Mouse (Mus musculus) left cerebral cortex, postnatal 4 days (tissue): ENCODE results near the gene 1700013F07Rik. TPM values are rescaled to one million over a fixed set of nuclear protein-coding genes. Genes with fewer than 3 reads are reported as not detected.
A peak's percentile ranks its signal among the peaks of the same experiment; 100 is the strongest.
"Not testable (repeated sequence)": the region's sequence is repeated elsewhere in the genome, so short reads cannot be mapped to it uniquely, and the experiment has no call there.

ENCODE experiments used
- DNase-seq: peaks from one replicate; pipeline ENCODE4 v3.0.0-alpha.2; 2022
- intact Hi-C: fragments of 180-260 bp; cut with DNase I; formaldehyde crosslinking; loops from one replicate; pipeline ENCODE4 v1.15.1; 2025
- total RNA-seq, 2 experiments: library from RNA; stranded (reverse); gene quantifications; 2 replicates each; pipeline ENCODE4 v1.2.3; 2021

The 1700013F07Rik gene
- total RNA-seq = 1 to 10 TPM; 2.4 to 2.7 TPM

DNA sequence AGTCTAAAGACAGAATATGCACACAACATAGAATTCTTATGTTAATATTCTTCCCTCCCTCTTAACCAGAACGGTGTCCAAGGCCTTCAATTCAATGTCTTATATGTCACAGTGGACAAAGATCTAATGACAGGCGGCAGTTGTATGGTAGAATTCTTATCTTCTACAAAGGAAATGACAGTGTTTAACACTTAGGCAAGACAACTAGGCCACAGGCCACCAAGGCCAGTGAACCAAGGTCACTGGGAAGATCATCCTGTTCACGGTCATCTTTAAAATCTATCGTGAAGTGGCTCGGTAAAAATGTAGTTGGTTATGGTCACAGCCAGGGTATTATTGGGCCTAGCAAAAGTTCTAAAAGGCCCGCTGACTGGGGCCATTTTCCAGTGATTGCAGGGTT, at the start of gene 1700013F07Rik:
1700013F07Rik (plus strand) TSS at position 200 of the 400 bp plus-strand sequence.
- intact Hi-C loops = no loop called here
- no peak for DNase-seq

DNA sequence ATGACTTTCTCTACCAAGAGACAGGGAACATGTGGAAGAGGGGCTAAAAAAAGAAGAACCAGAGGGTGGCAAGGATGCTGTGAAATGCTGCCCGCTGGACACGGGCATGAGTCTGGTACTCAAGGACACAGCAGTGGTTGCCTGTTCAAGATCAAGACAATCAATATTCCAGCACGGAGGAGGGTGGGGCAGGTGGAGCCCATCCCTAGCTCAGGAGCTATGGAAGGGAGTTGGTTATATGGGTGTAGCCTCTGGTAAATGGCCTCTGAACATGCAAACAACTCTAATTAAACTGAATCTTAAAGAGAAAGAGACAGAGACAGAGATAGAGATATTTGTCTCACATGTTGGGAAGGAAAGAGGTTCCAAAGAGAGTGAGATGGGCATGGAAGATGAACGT, 49.2 kb upstream of the 1700013F07Rik start:
- intact Hi-C loops = no loop called here
- no peak for DNase-seq

DNA sequence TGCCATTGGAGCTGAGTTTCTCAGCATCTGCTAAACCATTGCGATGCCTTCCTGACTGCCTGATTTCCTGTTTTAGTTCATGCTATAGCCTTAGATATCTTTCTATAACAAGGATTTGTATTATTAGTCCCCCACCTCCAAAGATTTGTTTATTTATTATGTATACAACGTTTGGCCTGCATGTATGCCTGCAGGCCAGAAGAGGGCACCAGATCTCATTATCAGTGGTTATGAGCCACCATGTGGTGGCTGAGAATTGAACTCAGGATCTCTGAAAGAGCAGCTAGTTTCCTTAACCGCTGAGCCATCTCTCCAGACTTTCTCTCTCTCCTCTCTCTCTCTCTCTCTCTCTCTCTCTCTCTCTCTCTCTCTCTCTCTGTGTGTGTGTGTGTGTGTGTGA, 44.0 kb upstream of the 1700013F07Rik start:
- DNase-seq = no peak
- intact Hi-C loops = no loop called here

DNA sequence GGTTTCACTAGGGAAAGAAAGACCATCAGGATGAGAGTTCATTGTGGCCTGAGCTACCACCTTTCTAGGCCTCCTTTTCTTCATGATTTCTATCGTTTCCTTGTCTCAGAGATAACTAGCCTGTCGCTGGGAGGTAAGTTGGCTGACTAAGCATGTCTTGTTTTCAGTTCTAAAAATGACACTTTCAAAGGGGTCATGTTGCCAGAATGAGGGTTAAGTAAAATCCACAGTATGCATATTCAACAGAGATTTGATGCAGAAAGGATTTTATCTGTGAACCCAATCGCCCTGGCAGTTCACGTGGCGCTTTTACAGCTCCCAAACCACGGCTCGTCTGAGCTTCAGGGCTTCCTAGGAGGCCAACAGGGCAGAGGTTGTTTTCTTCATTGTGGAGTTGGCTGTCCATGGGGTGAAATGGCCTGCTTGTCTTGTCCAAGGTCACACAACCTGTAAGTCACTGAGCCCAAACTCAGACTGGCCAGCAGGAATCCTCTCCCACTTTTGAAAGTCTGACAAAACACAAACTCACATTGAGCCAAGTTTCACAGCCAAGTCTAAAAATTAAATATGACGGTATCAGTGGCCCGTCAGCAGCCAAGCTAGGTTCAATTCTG, 39.0 kb upstream of the 1700013F07Rik start:
- intact Hi-C loops = no loop called here
- no peak for DNase-seq

DNA sequence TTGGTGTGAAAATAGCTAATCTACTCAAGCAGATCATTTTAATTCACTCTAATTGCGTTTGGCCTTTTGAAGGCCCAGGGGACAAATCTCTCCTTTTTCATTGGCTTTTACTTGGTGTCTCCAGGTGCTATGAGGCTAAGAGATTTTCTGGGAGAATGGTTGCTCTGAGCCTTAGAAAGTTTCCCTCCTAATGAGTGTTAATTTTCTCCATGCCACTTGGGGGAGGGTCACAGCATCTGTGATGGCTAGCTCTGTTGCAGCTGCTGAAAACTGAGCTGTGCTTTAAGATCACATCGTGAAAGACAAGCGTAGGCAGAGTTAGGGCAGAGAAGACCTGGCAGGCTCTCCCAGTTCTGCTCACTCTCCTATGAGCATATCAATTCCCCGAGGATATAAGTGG, 38.5 kb upstream of the 1700013F07Rik start:
- intact Hi-C loops = no loop called here

DNA sequence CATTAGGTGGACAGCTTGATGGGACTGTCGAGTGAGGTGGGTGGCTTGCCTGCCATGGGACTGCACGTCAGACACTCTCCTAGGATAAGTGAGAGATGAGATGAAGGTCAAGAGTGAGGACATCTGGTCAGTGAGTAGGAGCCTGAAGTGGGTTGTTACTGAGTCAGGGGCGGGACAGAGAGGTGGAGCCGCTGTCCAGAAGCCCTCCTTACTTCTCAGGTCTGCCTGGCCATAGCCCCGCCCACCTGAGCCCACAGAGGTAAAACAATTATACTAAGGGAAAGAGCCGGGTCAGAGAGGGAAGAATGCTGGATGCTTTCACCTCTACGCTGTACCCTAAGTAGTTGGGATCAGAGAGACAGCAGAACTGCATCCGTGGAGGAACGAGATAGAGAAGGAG, 36.3 kb upstream of the 1700013F07Rik start:
- intact Hi-C loops = no loop called here
- DNase-seq = no peak

More for the DNA sequence above, 38.5 kb upstream of the 1700013F07Rik start:
- DNase-seq = peak; percentile 37

DNA sequence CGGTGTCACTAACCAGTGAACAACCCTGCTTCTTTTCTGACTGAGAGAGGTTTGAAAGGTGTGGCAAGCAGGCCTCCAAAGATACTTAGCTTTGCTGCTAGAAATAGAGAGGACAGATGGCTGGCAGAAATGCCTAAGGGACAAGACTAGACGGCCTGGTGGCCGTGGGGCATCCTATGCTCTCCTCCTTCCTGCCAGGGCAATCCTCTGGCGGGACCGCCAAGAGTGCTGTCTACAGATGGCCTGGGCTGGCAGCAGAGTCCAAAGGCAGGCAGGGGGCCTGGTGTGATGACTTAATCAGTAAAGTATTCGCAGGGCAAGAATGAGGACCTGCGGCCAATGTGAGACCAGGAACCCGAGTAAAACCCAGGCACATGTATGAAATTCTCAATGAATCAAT, 34.1 kb upstream of the 1700013F07Rik start:
- DNase-seq = peak; percentile 90
- intact Hi-C loops = no loop called here

DNA sequence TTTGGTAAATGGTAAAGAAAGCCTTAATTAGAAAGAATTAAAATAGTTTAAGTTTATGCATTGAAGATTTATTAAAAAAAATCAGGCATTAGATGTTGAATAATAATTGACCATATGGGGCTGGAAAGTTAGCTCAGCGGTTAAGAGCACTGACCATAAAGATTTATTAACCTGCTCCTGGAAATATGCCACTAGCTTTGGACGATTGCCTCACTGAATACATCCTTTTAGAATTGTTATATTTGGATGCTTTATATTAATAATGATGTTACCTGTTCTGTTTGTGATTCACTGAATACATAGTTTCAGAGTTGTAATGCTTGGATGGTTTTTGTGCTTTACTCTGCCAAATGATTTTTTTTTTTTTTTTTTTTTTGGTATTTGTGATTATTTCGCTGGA, 32.5 kb upstream of the 1700013F07Rik start:
- DNase-seq, intact Hi-C loops: not testable (repeated sequence)

DNA sequence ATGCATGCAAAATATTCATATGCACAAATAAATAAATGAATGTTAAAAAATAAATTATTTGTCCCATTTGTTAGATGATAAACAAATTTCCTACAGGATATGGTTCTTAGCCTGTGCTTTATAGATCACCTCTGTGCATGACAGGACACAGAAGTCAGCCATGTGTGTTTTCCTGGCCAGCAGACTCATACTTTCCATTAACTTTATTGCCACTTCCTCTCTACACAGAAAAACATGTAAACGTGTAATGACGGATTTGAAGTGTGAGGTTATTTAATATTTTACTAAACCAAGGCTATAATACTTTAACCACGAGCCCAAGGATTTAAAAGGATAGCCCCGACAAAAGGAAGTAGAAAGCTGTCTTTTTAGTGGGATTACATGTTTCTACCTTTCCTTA, 30.0 kb upstream of the 1700013F07Rik start:
- no peak for DNase-seq
- intact Hi-C loops = no loop called here

DNA sequence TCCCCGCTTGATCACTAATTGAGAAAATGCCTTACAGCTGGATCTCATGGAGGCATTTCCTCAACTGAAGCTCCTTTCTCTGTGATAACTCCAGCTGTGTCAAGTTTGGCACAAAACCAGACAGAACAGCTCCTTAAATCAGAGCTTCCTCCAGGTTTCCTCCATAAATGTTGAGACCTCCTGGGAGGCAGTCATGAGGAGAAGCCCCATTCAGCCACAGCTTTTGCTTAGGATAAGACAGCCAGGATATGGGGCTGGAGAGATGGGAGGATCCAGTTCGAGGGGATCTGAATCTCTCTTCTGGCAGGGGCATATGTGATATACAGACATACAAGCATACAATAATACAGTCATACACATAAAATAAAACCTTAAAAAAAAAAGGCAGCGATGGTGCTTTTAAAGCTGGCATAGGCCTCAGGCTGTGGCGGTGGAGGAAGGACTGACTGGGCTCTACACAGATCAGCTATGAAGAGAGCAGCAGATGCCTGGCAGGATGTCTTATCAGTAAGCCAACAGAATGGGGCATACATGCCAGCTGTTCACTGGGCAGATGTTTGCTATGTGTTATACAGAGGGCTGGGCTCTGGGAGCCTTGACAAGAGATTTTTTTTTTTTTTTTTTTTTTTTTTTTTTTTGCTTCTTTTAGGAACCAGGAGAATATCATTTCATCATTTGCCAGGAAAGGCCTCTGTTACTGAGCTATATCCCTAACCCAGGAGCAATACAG, 25.0 kb upstream of the 1700013F07Rik start:
- no peak for DNase-seq
- intact Hi-C loops = no loop called here

DNA sequence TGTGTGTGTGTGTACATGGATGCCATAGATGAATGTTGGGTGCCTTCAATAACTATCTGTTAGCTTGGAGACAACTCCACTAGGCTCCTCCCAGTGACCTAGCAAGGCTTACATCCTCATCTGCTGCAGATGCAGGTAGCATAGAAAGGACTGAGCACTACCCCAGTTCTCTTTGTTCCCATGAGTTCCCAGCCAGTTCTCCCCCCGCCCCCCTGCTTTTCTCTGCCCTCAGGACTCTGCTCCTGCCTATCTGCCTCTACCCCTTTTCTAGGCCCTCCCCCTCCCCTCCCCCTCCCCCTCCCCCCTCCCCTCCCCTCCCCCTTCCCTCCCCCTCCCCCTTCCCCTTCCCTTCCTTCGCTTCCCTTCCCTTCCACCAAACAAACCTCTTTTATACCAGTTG, 23.8 kb upstream of the 1700013F07Rik start:
- intact Hi-C loops = no loop called here
- DNase-seq = no peak

DNA sequence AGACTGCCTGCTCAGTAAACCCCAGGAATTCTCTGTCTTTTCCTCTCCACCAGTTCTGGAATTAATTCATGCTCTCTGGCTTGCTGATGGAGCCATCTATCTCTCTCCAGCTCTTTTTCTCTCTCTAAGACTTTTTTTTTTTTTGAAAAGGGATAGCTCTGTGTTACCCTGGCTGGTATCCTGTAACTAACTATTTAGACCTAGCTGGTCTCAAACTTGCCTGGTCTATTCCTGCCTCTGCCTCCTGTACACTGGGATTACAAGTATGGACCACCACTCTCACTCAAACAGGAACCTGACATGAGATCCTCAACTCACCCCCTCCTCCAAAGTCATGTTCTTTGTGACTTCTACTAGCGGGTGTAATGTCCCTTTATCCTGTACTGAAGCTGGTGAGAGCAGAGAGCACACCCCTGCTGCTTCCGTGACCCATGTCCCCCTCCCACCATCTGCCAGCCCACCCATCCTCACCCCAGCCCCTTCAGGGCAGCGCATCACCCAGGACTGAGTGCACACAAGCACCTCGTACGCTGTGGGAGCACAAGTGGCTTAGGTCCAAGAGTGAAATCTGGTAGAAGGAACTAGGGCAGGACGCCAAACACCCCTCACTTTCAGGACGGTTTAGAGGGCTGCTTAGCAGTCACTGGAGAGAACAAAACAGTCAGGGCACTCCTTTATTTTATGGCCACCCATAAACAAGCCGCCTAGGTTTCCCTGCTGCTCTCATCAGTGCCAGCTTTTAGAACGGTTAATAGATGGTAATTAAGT, 23.1 kb upstream of the 1700013F07Rik start:
- intact Hi-C loops = no loop called here
- DNase-seq = peak; percentile 86

DNA sequence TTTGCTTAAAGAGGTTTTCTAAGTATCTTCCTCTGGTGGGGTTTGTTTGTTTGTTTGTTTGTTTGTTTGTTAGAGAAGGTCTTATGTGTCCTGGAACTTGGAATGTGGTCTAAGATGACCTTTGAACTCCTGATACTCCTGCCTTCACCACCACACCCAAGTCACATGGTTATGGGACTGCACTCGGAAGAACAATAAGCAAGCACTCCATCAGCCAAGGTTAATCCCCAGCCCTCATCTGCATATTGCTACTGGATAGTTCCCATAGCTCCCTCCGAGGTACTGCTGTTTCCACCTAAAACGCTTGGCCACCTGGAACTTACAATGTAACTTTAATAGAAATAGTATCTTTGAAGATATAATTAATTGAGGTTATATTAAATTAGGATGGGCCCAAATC, 20.5 kb upstream of the 1700013F07Rik start:
- no peak for DNase-seq
- intact Hi-C loops = no loop called here

DNA sequence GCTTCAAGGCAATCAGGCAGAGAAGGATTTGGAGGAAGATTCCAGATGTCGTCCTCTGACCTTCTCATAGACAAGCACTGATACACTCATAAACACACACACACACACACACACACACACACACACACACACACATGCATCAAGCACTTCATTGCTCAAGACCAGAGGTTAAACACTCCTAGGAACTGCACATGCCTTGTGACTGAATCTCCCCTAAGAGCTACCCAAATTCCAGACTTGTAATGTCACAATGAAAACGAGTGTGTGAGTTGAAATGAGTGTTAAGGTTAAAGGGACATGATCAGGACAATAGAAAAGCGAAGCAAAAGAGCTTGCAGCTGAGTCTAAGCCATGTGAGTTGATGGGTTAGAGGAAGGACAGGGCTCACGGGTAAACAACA, 15.7 kb upstream of the 1700013F07Rik start:
- DNase-seq = no peak
- intact Hi-C loops = no loop called here

DNA sequence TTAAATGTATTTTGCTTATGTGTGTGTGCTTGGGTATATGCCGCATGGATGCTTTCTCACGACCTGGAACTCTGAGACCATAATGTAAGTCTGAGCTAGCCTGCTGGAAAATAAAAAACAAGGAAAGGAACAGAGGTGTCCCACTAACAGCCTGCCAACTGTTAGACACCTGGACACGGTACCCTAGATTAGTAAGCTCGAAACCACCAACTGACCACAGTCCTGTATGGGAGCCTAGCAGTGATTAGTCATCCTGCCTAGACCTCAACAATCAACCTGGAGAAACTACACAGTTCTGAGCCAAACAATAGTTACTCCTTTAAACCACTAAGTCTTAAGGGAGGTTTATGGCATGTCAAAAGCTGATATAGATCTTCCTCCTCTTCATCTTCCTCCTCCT, 10.5 kb upstream of the 1700013F07Rik start:
- DNase-seq = no peak
- intact Hi-C loops = no loop called here

DNA sequence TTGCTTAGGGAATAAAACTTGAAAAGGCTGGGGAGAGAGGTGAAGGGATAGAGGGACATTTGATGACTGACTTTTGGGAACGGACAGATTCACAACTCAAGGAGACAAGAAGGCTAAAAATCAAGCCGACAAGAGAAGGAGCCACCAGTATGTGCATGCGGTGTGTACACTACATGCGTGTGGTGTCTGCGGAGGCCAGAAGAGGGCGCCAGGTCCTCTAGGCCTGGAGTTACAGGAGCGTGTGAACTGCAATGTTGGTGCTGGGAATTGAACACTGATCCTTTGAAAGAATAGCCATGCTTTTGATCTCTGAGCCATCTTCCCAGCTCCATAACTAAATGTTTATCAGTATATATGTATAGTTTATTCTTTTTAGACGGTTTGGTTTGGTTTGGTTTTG, 5.5 kb upstream of the 1700013F07Rik start:
- intact Hi-C loops = no loop called here
- no peak for DNase-seq

DNA sequence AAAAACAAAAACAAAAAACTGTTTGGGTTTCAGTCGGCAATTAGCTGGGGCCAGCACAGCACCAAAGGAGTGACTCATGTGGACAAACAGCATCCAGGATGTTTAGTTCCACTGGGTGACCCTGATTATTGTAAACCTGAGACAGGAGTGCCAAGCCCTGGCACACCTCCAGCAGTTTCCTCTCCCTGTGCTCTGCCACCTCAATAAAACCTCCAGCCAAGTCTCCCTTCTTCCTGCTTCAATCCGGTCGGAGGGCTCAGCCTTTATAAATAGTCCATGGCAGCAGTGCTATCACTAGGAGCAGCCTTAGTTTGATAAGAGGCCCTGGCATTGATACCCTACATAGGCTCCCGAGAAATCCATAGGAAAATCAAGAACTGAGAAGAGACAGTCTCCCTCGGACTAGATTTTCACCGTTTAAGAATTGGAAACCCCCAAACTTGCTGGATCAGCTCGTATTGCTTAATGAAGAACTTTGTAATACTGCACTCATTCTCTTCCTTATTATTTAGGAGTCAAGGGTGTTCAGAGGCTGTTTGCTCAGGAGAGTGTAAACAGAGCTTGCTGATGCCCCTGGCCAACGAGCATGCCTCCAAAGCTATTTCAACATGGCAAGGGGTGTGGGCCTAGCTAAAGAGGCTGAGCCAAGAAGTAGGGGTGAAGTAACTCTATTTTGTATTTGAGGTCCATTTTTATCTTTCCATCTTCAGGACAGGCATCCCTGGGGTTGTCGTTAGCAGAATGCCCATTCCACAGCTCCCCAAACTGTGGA, 650 bp upstream of the 1700013F07Rik start:
- DNase-seq = peak; percentile 29
- intact Hi-C loops = no loop called here

DNA sequence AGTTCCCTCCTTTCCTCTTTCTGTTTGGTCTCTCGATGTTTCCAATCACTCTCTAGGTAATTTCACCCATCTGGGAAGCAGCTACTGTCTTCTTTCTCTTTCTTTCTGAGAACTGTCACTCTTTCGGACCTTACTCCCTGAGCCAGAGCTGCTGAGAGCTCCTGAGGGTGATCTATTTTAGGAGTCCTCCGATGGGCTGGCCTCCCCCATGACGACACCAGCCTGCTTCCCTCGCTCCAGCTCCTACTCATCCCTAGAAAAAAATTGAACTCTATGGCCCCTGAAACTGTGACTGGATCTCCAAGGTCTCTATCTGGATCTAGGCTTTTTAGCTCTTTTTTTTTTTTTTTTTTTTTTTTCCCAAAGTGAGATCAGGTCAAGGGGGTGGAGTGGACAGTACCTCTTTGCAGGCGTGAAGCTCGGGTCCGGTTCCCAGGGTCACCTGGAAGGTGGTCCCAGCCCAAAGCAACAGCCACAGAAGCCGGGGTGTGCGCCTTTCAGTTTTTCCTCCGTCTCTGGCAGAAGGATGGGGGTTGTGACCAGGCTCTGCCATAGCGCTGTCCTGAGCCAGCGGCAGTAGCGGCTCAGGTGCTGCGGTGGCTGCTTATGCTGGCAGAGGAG, 2.1 kb downstream of the 1700013F07Rik start:
- DNase-seq = peak; percentile 4

DNA sequence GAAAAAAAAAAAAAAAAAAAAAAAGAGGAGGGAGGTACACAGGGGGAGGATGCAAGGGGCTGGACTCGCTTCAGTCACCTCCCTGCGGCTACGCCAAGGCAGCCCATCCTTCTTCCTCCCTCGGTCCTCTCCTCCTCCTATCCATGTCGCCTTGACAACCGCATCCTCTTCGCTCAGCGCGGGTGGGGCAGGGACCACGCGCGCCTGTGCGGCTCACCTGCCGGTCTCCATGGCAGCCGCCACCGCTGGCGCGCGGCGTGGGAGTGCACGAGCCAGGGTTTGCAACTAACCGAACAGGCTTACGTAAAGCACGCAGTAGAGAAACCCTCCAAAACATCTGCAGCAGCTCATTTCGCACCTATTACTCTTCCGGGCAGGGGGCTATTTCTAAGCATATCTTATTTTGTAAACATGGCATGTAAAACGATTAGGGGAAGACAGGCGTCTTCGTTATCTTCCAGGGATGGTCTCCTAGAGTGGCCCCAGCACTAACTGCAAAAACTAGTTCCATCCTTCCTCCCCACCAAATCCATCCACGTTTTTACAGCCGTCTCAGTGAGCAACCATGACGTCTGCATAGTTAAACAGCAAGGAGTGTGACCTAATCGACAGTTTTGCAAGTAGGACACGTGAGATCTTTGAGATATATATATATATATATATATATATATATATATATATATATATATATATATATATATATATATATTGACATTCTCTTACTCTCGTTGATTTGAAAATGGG, 2.7 kb downstream of the 1700013F07Rik start, which contains the start of gene 5330417C22Rik:
5330417C22Rik (minus strand) TSS at position 20 of the 744 bp plus-strand sequence.
- intact Hi-C loops = no loop called here
- peak; percentile 63 for DNase-seq

More for the DNA sequence above, 2.1 kb downstream of the 1700013F07Rik start:
- intact Hi-C loops = no loop called here

DNA sequence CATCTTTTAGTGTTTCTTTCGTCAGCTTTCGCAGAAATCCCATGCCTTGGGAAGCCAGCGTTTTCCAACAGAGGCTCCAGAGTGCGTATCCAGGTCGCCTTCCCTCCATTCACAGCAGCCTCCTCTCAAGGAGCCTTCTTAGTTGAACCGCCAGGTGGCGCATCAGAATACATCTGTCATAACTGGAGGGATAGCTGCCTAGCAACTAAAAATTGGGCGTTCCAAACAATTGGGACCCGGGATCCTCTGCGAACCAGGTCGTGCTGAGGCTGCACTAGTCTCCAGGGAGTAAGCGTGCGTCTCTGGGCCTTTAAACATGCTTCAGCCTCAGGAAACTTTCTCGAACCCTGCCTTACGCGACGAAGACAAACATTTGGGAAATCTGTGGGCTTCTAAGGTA, 3.4 kb downstream of the 1700013F07Rik start:
- intact Hi-C loops = no loop called here

More for the DNA sequence above, 3.4 kb downstream of the 1700013F07Rik start:
- DNase-seq = peak; percentile 89
